Mouse (Mus musculus): ENCODE measurements around the gene Gnmt.

The Gnmt gene

GRCm38 (mm10) chr17:46736160-46736559, 7.2 kb upstream of the Gnmt start:
- no peak for DNase-seq

DNA sequence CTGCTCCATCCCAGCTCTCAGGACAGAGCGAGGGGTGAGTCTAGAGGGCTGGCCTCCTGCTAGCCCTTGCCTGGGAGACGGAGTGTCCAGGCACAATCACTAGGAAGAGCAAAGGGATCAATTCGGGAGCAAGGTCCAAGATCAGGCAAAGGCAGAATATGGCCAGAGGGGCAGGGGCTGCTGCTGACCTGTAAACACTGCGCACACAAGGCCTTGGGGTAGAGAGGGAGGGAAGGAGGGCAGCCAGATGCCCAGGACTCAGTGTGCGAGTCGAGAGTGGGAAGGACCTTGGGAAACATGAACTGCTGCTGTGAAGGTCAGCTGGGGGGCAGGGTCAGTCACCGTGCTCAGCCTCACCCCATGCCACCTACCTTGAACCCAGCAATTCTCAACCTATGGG, 6.3 kb upstream of the Gnmt start:
- no peak for DNase-seq

DNA sequence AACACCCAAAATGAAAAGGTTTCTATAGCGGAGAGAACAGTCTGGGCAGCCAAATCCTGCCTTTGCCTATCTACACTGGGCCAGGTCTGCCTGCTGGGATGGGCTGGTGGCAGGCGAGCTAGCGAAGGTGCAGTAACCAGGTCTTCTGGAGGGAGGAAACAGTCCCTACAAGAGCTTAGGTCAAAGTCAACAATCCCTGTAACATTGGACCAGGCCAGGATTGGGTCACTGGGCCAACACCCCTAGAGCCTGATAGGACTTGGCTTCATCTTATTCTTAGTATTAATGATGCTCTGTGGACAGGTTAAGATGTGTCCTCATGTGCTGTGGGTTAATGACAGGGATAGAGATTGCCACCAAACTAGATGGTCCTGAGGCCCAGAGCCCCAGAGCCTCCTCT, 5.1 kb upstream of the Gnmt start:
- no peak for DNase-seq

GRCm38 (mm10) chr17:46728496-46728895, 472 bp downstream of the Gnmt start:
- no peak for DNase-seq

- DNase-seq, result peak; percentile 56
Measured at GRCm38 (mm10) chr17:46728021-46728420, 947 bp downstream of the Gnmt start.

DNA sequence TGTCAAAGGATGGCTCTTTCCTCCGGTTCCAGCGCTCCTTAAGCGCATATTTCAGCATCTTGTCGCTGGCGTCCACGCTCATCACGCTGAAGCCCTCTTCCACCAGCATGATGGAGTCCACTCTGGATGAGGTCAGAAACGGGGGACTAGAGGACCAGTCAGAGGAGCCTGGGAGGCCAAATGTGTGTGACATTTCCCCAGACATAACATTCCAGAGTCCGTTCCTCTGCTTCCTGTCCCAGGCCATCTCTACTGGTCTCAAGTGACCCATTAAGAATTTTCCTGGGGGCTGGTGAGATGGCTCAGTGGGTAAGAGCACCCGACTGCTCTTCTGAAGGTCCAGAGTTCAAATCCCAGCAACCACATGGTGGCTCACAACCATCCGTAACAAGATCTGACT, 1.7 kb downstream of the Gnmt start:
- no peak for DNase-seq

- DNase-seq, result no peak
Measured at GRCm38 (mm10) chr17:46725731-46726645, 3.0 kb downstream of the Gnmt start.

DNA sequence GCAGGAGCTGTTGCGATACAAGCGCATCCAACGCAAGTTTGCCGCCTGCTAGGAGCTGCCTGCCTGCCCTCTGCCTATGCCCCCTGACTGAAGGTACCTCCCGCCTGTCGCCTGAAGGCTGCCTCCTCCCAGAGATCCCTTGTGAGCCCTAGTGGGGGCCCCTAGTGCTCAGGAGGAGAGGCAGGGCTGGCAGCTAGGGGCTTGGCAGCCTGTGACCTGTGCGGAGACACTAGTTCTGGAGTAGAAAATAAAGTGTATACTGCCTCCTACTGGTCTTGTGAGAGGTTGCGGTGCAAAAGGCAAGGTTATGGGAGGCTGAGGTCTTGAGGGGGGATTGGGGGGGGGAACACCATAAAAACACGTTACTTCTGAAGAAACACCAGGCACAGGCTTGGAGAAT, 3.7 kb downstream of the Gnmt start:
- no peak for DNase-seq

DNA sequence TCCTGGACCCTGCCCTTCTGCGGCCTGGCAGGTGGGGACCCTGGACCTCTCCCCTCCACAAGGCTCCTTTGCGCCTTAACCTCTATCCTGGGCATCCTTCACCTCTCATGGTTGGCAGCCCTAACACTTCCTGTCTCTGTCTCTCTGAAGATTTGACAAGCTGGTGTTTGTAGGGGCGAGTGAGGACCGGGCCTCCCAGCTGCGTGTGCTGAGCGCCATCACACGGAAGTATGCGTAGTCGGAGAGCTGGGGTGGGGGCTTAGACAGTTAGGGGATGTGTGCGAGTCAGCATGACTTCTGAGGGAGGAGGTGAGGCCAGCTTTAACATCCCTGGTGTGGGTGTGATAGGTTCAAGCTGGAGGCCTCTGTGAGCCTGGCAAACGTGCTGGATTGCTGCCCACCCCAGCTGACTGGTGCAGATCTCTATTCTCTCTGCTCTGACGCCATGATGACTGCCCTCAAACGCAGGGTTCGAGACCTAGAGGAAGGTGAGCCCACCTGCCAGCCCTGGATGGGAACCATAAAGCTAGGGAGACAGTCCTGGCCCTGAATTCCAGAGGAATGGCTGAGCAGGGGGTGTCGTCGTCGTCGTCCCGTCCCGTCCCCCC, 4.4 kb downstream of the Gnmt start:
- no peak for DNase-seq

GRCm38 (mm10) chr17:46721077-46721476, 7.9 kb downstream of the Gnmt start:
- no peak for DNase-seq

- DNase-seq, result no peak
Measured at GRCm38 (mm10) chr17:46714756-46715481, 14.0 kb downstream of the Gnmt start.

DNA sequence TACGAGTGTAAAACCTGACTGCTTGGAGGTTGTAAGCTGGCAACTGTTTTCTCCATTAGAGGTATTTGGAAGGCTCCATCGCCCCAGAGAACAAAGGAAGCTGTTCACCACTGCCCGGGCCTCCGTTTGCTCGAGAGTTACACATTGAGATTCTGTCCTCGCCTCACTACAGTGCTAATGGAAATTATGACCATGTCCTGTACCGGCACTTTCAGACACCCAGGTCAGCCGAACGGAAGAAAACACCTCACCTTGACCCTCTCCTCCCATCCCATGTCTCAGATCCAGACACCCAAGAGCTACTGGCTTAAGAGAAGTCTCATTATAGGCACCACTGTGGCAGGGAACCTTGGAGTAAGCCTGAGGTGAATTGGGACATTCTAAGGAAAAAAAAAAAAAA, 15.1 kb downstream of the Gnmt start:
- DNase-seq, result no peak

- DNase-seq, result no peak
Measured at GRCm38 (mm10) chr17:46712442-46712841, 16.5 kb downstream of the Gnmt start.

- DNase-seq, result peak; percentile 27
Measured at GRCm38 (mm10) chr17:46711612-46712271, 17.2 kb downstream of the Gnmt start.

GRCm38 (mm10) chr17:46710959-46711597, 17.9 kb downstream of the Gnmt start, which contains the start of gene Pex6:
Pex6 (plus strand) TSS chr17:46711463.
- peak; percentile 91 for DNase-seq

DNA sequence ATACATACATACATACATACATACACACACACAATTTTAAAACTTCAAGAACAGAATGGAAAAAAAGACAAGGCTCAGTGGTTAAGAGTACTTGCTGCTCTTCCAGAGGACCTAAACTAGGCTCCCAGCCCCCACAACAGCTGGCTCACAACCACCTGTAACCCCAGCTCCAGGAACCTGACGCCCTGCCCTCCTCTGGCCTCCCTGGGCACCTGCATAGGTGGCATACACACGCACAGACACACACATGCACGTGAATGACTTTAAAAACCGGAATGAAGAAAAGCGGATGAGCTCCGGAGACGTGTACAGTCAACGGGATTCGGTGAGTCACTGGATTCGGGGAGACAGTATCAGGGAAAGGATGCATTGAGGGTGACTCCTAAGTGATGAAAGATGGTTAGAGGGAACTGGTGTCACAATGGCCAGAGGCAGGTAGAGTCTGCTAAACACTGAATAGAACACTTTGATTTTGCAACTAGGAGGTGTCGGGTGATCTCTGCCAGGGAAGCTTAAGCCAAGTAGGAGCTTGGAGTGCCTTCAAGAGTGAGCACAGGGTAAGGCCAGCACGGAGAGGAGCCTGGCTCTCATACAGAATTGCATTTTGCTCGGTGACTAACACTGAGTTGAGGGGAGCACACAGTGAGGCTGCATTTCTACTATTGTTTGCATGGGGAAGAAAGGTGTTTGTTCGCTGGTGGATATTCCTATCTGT, 22.4 kb downstream of the Gnmt start:
- no peak for DNase-seq

GRCm38 (mm10) chr17:46704887-46705835, 23.8 kb downstream of the Gnmt start, which contains the start of gene Ppp2r5d:
Ppp2r5d (minus strand) TSS chr17:46705111.
- DNase-seq, result peak; percentile 98

DNA sequence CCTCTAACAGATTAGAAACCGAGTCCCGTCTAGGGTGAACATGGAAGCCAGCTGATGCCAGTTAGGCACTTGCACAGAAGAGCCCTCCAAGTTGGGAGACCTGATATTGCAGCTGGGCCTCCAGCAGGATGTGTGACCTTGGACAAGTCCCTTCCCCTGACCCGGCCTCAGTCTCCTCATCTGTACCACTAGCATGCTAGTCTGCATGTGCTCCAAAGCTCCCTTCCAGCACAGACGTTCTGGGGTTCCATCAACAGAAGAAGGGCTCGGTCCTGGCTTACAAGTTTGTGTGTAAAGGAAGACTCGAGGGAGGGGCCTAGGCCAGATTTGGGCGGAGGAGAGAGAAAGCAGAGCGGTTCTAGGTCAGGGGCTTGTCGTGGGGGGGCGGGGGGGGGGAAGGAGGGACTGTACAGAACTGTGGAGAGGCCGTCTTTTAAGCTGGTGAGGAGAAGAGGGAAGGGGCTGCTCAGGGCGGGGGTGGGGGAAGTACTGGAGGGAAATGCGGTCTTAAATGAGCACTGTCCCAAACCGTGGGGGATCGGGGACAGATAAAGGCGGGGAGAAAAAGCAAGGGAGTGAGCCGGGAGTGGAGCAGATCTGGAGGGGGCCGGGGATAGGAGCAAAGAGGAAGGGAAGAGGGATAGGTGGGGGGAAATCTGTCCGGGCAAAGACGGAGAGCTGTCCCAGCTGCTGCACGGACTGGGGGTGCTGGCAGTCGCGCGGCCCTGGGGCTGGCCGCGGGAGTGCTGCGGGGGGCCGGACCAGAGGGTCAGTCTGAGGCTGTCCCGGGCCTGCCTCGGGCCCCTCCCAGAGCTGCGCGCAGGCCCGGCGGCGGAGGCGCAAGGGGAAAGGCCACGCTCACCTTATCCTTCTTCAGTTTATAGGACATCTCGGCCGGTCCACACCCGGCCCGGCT, 24.7 kb downstream of the Gnmt start:
- no peak for DNase-seq

- no peak for DNase-seq
Measured at GRCm38 (mm10) chr17:46702506-46702905, 26.5 kb downstream of the Gnmt start.
